Mouse (Mus musculus): ENCODE data around the gene Slc51a.

Slc51a gene

DNA sequence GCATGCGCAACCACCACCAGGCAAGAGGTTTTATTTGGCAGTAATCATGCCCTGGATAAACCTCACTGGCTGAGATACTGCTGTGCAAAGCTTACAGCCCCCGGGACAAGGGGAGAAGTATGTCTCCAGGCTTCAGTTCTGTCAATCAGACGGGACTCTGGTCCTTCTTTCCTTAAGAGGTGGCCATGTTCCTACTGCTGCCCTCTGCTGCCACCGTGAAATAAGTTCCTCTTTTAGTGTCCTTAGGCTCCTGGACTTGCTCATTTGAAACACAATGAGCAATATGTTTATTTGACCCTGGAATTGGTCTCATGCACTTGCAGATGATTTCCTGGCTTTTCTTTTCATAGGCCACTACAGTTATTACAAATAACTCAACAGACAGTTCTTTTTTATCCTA lies 27.2 kb downstream of the Slc51a start:
- TF ChIP-seq GATA4 (IDR thresholded peaks at IDR 0.05; ENCODE audit: insufficient replicate concordance, low read length), result no peak

DNA sequence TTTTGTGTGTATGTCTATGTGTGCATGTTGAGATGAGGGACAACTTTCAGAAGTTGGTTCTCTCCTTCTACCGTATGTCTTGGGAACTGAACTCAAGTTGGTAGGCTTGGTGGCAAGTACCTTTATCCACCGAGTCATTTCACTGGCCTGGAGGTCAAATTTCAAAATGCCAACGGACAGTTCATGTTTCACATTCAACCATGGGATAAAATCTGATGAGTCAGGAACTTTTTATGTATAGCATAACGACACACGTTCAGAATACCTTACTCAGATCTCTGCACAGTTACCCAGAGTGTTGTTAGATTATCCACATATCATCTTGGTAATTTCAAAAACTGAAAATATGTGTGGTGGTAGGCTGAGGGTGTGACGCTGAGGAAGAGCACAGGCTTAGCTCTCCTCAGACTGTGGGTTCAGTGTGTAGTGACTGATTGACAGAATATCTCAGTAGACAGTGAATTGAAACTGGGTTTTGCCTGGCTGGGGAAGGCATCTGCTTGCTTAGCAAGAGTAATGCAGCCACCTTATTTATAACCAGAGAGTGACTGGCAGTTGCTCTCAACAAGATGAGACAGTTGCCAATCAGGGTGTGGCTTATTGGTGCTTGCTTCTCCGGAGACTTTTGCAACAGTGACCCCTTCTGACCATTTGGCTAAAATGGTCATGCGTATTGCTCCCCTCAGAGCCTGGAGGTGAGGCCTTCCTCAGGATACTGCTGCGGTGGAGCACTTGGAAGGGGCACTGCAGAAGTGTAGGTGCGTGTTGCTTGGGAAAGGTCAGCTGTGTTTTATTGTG lies 29.9 kb downstream of the Slc51a start:
- no peak for TF ChIP-seq GATA4 (IDR thresholded peaks at IDR 0.05; ENCODE audit: insufficient replicate concordance, low read length)

DNA sequence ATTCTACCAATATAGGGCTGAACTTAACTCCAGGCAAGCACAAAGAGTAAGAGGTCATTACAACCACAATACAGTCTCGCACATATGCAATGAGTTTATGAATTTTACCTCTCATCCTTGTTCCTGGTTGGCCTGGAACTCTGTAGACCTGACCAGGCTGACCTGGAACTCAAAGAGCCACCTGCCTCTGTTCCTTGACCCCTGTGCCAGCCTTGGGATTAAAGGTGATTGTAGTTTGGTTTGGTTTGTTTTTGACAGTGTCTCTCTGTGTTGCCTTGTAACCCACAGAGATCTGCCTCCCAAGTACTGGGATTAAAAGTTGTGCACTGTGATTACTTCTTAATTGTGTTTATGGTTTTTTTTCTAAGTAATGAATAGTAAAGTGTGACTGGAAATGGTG lies 30.9 kb downstream of the Slc51a start:
- TF ChIP-seq GATA4 (IDR thresholded peaks at IDR 0.05; ENCODE audit: insufficient replicate concordance, low read length), result no peak

- TF ChIP-seq GATA4 (IDR thresholded peaks at IDR 0.05; ENCODE audit: insufficient replicate concordance, low read length), result no peak
These were observed 31.6 kb downstream of the Slc51a start for GRCm38 (mm10) chr16:32456086-32456485.

GRCm38 (mm10) chr16:32454646-32455045 lies 33.0 kb downstream of the Slc51a start:
- TF ChIP-seq GATA4 (IDR thresholded peaks at IDR 0.05; ENCODE audit: insufficient replicate concordance, low read length), result no peak

DNA sequence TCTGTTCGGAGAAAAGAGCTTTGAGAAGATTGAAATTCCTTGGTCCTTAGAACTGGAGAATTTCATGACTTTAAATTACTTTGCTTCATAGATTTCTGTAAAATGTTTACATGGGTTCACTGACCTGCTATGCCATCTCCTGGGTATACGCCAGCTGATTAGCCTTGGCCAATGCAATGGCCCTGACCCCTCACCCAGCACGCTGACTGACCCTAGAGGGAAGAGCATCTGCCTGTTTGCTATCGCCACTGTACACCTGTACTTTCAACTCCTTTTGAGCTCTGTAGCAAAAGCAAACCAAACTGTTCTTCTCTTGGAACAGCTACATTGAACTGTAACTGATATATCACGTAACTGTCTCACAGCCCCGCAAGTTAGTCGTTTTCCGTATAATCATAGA lies 34.6 kb downstream of the Slc51a start:
- no peak for TF ChIP-seq GATA4 (IDR thresholded peaks at IDR 0.05; ENCODE audit: insufficient replicate concordance, low read length)

DNA sequence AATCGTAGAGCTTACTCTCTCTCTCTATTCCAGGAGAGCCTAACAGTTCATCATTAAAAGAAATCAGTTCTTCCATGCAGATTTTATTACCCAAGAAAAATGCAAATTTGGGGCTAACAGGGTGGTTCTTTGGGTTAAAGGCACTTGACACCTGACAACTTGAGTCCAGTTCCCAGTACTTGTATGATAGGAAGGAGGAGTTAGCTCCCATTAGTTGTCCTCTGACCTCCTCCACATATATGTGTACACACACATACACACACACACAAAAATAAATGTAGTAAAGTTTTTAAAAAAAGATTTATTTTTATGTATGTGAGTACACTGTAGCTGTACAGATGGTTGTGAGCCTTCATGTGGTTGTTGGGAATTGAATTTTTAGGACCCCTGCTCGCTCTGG lies 37.5 kb downstream of the Slc51a start:
- TF ChIP-seq GATA4 (IDR thresholded peaks at IDR 0.05; ENCODE audit: insufficient replicate concordance, low read length), result no peak

DNA sequence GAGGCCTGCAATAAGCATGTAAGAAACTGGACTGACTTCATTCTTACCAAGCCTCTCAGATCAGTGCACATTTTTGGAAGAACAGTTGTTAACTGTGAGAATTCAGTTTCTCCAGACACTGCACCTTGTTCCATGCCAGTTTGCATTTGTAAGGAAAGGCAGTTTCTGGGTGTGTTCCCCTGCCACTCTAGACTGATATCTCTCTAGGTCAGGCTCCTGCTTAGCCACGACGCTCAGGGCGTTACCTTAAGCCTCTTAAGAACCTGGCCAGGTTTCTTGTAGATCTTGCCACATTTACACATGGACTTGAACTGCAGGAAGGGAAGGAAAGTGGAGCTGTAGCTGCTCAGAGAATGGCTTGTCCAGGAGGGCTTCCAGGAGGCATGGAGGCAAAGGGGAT lies 38.0 kb downstream of the Slc51a start:
- TF ChIP-seq GATA4 (IDR thresholded peaks at IDR 0.05; ENCODE audit: insufficient replicate concordance, low read length), result no peak

DNA sequence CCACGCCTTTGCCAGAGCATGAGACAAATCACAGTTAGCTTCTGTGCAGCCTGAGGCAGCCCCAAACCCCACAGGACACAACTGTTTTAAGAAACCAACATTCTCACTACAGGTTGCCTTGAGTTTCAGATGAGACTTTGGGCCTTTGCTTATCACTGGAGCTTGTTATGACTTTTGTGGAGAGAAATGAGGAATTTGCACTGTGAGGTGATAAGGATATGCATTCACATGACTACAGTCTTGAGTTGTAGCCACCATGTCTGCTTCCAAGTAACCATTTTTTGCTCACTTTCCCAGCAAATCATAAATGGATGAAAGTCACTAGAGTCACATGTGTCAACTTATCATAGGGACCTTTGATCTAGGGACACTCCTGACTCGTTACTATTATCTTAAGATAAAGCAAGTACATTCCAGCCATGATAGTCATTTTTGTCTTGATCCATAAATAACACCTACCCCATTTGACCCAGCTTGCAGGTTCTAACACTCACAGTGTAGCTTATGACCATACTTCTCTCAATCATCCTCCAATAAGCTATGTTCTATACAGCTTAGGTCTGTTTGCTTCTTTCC lies 41.0 kb downstream of the Slc51a start:
- TF ChIP-seq GATA4 (IDR thresholded peaks at IDR 0.05; ENCODE audit: insufficient replicate concordance, low read length), result no peak

DNA sequence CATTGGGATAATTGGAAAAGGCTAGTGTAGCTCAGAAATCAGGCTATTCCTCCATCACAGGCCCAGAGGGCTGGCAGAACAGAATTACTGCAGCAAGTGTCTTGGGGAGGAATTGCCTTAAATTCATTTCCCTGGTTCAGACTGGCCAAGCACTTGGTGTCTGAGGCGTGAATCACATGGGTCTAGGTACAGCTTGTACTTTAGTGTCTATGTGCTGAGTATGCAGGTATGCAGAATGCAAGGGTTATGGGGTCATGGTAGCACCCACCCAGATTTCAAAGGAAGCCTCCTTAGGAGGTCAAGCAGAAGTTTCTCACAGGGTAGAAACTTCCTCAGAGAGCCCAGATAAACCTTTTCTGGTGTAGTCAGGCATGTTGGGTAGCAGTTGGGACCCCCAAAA lies 42.1 kb downstream of the Slc51a start:
- TF ChIP-seq GATA4 (IDR thresholded peaks at IDR 0.05; ENCODE audit: insufficient replicate concordance, low read length), result no peak

DNA sequence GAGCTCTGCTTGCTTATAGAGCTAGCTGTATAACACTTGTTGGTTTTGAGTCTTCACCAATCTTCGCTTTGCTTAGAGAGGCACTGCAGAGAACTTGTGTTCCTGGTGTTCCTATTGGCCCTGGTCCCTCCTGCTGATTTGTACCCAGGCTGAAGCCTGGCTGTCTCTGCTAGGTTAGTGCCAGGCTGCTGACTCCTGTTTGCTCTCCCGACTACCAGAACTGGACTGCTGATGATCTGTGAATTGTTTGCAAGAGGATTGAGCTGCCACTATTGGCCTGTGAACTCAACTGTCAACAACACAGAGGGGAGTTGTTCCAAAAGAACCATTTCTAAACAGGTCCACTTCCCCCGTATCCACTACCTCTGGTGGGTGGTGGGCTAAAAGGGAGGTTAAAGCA lies 46.2 kb downstream of the Slc51a start:
- no peak for TF ChIP-seq GATA4 (IDR thresholded peaks at IDR 0.05; ENCODE audit: insufficient replicate concordance, low read length)

- no peak for TF ChIP-seq GATA4 (IDR thresholded peaks at IDR 0.05; ENCODE audit: insufficient replicate concordance, low read length)
These were observed 50.4 kb downstream of the Slc51a start for GRCm38 (mm10) chr16:32437266-32437665.

- TF ChIP-seq GATA4 (IDR thresholded peaks at IDR 0.05; ENCODE audit: insufficient replicate concordance, low read length), result no peak
These were observed 51.0 kb downstream of the Slc51a start for GRCm38 (mm10) chr16:32436657-32437056.

- TF ChIP-seq GATA4 (IDR thresholded peaks at IDR 0.05; ENCODE audit: insufficient replicate concordance, low read length), result no peak
These were observed 53.0 kb downstream of the Slc51a start for GRCm38 (mm10) chr16:32434691-32435090.

DNA sequence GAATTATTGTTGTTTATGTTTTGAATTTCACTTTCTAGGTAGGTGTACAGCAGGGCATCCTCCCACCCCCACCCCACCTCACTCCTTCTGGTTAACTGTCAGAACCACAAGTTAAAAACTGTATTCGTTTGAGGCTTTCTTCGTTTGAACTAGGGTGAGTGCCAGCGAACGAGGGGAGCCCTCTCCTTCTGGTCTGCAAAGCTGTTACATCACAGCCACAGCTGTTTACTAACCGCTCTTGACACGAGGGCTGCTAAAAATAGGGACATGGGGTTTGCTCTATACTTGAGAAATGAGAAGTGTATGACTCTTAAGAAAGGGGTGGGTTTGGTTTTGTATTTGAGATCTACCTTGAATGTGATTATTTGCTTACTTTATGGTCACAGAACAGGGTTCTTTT lies 53.6 kb downstream of the Slc51a start:
- TF ChIP-seq GATA4 (IDR thresholded peaks at IDR 0.05; ENCODE audit: insufficient replicate concordance, low read length), result no peak

- no peak for TF ChIP-seq GATA4 (IDR thresholded peaks at IDR 0.05; ENCODE audit: insufficient replicate concordance, low read length)
These were observed 54.5 kb downstream of the Slc51a start for GRCm38 (mm10) chr16:32433138-32433537.

GRCm38 (mm10) chr16:32431926-32432325 lies 55.8 kb downstream of the Slc51a start:
- TF ChIP-seq GATA4 (IDR thresholded peaks at IDR 0.05; ENCODE audit: insufficient replicate concordance, low read length), result no peak
